Mouse (Mus musculus) CD4-positive, CD25-positive, alpha-beta regulatory T cell, adult 9 weeks (primary cell): ENCODE data around the gene Arhgap5. TPM values are rescaled to one million over a fixed set of nuclear protein-coding genes. Genes with fewer than 3 reads are reported as not detected.

ENCODE experiments used
- polyA plus RNA-seq: library from polyadenylated mRNA; unstranded; fragments of 100-300 nt; shearing (Covaris generic); gene quantifications from one replicate; pipeline ENCODE4 v1.2.1, GENCODE M21; 2017

Gene Arhgap5
- 25.5 TPM for polyA plus RNA-seq

DNA sequence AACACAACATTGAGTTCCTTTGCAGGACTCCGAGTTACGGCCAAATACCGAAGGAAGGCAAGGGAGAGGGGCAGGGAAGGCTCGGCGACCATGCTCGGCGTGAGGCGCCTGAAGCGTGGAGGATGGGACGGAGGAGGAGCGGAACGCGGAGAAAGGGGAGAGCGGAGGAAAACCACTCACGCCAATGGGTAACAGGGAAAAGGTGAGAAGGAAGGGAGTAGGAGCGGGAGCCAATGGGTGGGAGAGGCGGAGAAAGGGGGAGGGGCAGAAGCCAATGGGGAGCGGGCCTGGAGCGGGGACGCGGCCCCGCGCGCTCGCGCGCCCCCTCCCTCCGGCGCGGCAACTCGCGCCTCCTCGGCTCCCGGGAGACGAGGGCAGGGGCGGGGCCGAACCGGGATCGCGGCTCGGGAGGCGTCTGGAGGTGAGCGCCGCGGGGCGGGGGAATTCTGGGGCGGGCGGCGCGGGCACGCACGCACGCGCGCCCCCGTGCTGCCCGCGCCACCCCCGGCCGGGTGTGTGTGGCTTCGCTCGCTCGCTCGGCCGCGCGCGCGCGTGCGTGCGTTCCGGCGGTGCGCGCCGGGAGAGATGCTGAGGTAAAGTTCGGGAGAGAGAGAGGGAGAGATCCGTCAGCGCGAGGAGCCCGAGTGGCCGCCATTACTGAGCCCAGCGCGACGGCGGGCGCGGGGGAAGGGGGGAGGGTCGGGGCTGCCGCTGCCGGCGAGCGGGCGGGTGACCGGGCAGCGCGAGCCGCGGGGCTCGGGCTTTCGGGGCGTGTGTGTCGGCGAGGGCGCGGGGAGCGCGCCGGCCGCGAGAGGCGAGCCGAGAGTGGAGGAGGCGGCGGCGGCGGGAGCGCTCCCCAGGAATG, at the start of gene Arhgap5:
TSS of gene Arhgap5 (plus strand) at position 517 of the 865 bp plus-strand sequence.

Other genes starting within 250 kb of the Arhgap5 start
- gene Akap6, start 195.4 kb downstream of the Arhgap5 start, polyA plus RNA-seq, result 0.24 TPM